Mouse (Mus musculus): ENCODE results near the gene Skap1. TPM values are rescaled to one million over a fixed set of nuclear protein-coding genes. Genes with fewer than 3 reads are reported as not detected.

Gene Skap1
- total RNA-seq, 2 experiments from 2014 or later: 3.2 to 9.6 TPM

- ATAC-seq (replicated peaks; ENCODE audit: low FRiP score, poor library complexity, severe bottlenecking): no peak
These were observed 265.9 kb downstream of the Skap1 start for GRCm38 (mm10) chr11:96730327-96730726.

GRCm38 (mm10) chr11:96732657-96733056 lies 268.3 kb downstream of the Skap1 start:
- no peak for ATAC-seq (replicated peaks; ENCODE audit: low FRiP score, poor library complexity, severe bottlenecking)

DNA sequence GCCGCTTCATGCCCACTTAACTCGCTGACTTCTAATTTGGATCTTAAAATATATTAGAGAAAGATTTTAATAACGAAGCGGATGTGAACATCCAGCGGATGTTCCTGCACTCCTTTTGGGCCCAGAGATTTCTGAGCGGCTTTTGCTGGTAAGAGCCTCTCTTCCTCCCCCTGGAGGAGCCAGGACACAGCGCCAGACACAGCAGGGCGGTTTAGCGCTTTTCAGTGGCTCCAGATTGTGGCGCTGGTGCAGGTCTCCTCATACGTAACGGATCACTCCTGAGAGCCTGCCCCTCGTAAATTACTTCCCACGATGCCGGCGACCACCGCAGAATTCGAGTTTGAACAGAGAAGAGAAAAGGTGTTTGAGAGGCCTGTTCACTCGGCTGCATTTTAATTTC lies 271.5 kb downstream of the Skap1 start:
- no peak for ATAC-seq (replicated peaks; ENCODE audit: low FRiP score, poor library complexity, severe bottlenecking)

DNA sequence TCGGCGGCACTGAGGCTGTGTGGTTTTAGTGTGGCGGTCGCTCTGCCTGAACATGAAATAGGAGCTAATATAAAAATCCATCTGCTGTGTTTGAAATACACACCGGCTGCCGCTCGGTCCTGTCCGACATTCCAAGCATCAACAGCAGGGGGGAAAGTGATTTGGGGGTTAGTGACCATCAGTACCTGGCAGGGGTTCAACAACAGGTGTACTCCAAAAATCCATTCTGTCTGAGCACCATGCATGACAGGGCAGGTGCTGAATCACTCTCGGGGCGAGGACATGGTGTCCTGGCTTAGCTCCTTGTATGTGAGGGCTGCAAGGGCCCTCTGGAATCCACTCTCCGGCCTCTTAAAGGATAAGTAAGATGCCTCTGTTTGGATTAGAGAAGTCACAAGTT lies 272.0 kb downstream of the Skap1 start:
- ATAC-seq (replicated peaks; ENCODE audit: low FRiP score, poor library complexity, severe bottlenecking): no peak

DNA sequence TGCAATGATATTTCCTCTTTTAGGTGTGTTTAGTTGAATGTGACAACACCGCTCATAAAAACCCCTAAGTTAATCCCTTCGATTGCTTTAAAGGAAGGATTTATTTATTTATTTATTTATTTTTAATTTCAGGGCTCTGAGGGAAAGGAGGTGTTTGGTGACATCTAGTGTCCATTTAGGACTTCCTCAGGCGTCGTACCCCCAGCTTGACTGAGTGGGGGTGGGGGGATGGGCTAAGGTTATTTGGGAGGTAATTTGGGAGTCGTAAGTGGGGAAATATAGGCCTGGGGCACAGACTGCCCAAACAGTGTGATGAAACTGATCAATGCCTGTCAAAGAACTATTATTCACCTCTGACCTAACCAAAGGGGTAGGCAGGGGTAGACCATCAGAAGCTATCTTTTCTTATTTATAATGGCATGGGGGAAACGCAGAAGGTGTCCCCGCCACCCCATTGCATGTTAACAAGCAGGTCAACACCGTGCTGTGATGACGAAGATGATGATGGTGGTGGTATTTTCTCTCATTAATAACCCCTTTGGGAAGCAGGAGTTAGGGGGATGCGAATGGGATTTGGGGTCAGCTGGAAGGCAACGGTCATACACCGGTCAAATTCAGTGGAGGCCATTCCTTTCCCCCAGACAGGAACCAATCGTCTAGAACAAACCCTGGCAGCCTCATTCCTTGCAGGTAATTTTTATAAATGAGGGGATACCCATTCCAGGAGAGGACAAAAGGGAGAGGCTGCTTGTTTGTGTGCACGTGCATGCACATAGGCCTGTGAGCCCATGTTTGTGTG lies 273.5 kb downstream of the Skap1 start:
- ATAC-seq (replicated peaks; ENCODE audit: low FRiP score, poor library complexity, severe bottlenecking): no peak

- ATAC-seq (replicated peaks; ENCODE audit: low FRiP score, poor library complexity, severe bottlenecking): no peak
These were observed 276.4 kb downstream of the Skap1 start for GRCm38 (mm10) chr11:96740796-96741195.

- ATAC-seq (replicated peaks; ENCODE audit: low FRiP score, poor library complexity, severe bottlenecking): no peak
These were observed 277.6 kb downstream of the Skap1 start for GRCm38 (mm10) chr11:96741995-96742394.

DNA sequence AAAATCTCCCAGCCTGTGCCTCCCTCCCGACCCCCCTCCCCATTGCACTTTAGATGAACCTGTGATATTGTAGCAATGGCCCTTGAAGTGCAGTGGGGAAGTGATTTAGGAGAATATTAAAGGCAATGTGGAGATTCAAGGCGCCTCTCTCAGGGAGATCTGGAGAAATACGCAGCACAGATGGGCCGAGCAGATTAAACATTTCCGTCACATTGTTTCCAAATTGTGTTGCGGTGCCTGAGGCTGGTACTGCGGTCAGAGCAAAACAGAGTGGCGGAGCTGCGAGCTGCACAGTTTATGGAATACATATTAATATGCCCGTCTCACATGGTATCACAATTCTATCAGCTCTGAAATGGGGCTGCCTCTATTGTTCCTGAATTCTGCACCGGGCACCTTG lies 278.6 kb downstream of the Skap1 start:
- ATAC-seq (replicated peaks; ENCODE audit: low FRiP score, poor library complexity, severe bottlenecking): no peak

GRCm38 (mm10) chr11:96743891-96744290 lies 279.5 kb downstream of the Skap1 start:
- no peak for ATAC-seq (replicated peaks; ENCODE audit: low FRiP score, poor library complexity, severe bottlenecking)

DNA sequence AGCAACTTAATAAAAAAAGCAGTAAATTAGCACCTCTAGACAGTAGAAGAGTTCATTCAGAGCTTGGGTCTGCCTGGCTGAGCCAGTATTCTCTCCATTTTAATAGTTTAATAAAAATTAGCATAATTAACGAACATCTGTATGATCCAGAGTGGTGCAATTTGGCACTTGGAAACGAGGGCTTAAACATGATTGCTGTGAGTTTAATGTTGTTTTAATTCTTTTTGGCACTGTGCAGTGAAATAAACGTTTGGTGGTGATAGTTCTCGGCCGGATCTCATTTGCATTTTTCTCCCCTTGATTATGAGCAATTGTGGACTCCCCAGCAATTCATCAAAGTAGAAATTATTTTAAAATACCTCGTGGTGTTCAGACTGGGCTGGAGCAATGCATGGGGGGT lies 282.3 kb downstream of the Skap1 start:
- no peak for ATAC-seq (replicated peaks; ENCODE audit: low FRiP score, poor library complexity, severe bottlenecking)

DNA sequence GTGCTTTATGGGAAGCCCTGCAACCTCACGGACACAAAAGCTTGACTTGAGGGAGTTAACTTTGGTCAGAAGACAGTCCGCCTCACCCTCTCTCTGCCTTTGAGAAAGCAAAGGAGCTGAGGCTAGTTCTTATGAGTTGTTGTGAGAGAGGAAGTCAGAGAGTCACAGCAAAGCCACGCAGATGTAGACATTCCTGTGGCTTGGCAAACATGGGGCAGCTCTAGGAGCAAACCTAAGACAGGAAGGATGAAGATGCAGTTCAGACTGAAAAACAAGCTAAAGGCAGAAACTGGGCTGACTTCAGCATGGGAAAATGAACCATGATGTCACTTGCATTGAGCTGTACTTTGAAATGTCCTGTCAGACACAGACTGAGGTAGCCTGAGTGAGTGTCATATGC lies 283.2 kb downstream of the Skap1 start:
- ATAC-seq (replicated peaks; ENCODE audit: low FRiP score, poor library complexity, severe bottlenecking): no peak

GRCm38 (mm10) chr11:96755298-96755697 lies 290.9 kb downstream of the Skap1 start:
- no peak for ATAC-seq (replicated peaks; ENCODE audit: low FRiP score, poor library complexity, severe bottlenecking)

DNA sequence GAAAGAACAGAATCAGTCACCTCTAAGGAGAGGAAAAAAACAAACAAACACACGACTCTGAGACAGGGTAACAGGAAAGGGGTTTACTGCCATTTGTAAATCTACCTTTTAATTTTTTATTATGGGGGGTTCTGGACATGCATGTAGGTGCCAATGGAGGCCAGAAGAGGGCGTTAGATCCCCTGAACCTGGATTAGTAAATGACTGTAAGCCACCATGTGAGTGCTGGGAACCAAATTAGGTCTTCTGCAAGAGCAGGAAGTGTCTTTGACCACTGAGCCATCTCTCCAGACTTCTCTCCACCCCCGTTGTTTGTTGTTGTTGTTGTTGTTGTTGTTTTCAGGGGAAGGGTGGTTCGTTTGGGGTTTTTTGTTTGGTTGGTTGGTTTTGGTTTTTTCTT lies 293.0 kb downstream of the Skap1 start:
- no peak for ATAC-seq (replicated peaks; ENCODE audit: low FRiP score, poor library complexity, severe bottlenecking)

- no peak for ATAC-seq (replicated peaks; ENCODE audit: low FRiP score, poor library complexity, severe bottlenecking)
These were observed 294.0 kb downstream of the Skap1 start for GRCm38 (mm10) chr11:96758402-96758801.

GRCm38 (mm10) chr11:96760042-96760441 lies 295.6 kb downstream of the Skap1 start:
- peak; percentile 79 for ATAC-seq (replicated peaks; ENCODE audit: low FRiP score, poor library complexity, severe bottlenecking)

GRCm38 (mm10) chr11:96761984-96762383 lies 297.6 kb downstream of the Skap1 start:
- ATAC-seq (replicated peaks; ENCODE audit: low FRiP score, poor library complexity, severe bottlenecking): no peak

DNA sequence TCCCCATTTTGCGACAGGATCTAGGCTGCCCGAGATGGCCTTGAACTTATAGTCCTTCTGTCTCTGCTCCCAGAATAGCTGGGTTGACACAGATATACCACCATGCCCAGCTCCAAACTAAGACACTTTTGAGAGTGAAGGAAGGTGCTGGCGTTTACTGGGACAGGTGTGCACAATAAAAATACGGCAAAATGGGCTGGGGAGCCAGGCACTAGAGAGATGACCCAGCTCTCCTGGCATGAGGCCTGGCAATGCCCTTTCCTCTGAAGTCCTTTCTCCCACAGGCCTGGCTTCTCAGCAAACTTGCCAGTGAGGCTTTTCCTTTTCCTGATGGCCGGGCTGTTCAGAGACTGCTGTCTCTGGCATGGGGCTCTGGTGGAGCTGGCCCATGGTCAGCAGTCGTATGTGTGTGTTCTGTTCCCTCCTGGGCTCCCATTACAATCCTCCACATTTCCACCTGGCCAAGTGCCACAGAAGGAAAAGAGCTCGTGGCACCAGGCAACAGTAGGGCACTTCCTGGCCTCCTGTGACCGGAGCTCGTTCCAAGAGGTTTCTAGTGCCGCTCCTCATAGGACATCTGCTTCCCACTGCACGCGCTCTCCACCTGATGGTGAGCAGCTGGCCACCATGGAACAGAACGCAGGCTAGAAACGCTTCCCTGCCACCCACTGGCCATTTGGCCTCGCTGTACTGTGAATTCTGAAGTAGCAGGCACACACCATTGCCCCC lies 298.5 kb downstream of the Skap1 start:
- no peak for ATAC-seq (replicated peaks; ENCODE audit: low FRiP score, poor library complexity, severe bottlenecking)

GRCm38 (mm10) chr11:96764511-96765350 lies 300.3 kb downstream of the Skap1 start:
- ATAC-seq (replicated peaks; ENCODE audit: low FRiP score, poor library complexity, severe bottlenecking): no peak

DNA sequence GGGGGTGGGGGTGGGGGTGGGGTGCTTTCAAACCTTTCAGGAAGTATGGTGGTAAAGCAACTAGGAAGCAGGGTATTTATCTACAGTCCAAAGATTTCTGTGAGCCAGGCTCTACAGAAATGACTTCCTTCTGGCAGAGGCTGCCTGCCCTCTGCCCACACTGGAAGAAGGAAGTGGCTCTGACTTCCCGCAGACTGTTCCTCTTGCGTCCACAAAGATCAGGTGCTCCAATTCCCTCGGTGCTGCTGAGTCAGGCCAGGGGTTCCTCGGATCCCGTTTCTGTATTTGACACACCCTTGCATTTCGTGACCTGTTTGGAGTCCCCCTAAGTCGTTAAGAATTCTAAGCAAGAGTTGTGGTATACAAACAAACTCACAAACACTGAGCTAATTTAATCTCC lies 301.3 kb downstream of the Skap1 start:
- no peak for ATAC-seq (replicated peaks; ENCODE audit: low FRiP score, poor library complexity, severe bottlenecking)

DNA sequence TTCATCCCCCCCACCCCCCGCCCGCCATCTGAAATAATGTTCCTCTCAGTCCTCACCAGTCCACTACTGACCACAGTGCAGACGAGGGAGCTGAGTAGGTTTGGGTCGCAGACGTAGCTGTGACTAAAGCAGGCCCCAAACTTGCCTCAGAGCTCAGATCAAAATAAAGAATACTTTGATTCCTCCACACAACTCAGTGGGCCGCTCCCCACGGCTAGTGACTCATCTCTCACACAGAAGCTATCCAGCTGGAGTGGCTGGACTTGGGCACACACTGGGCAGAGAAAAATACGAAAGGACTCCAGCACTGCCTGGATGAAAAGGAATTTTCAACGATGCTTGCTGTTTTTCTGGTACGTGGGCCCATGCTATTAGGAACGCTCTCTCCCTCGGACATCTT lies 302.2 kb downstream of the Skap1 start:
- ATAC-seq (replicated peaks; ENCODE audit: low FRiP score, poor library complexity, severe bottlenecking): no peak

Measured in erythroid progenitor cell, adult 5-6 weeks (primary cell).